Mouse (Mus musculus) kidney, postnatal 0 days (tissue): Measurements from ENCODE around the gene Rasal2. TPM values are rescaled to one million over a fixed set of nuclear protein-coding genes. Genes with fewer than 3 reads are reported as not detected.
A peak's percentile ranks its signal among the peaks of the same experiment; 100 is the strongest.

Source experiments
- ATAC-seq: fragments of 200-750 bp; cut with Nextera tagmentation; replicated peaks from 2 replicates; pipeline ENCODE4 v1.8.0; 2017; ENCODE audit warnings: low read depth, moderate number of reproducible peaks, moderate TSS enrichment, moderate library complexity; ENCODE audit not compliant: low FRiP score
- DNase-seq: peaks from one replicate; pipeline ENCODE4 v3.0.0-alpha.2; 2016; ENCODE audit warnings: low spot score
- H3K27ac ChIP-seq: fragments of 300-500 bp; sonication (generic); 2 replicates; pipeline ENCODE4 v1.5.1; 2014; ENCODE audit warnings: mild to moderate bottlenecking
- H3K27me3 ChIP-seq: fragments of 300-500 bp; sonication (generic); 2 replicates; pipeline ENCODE4 v1.6.1; 2014; ENCODE audit warnings: low read length, mixed read lengths; ENCODE audit not compliant: insufficient read depth
- H3K36me3 ChIP-seq: fragments of 300-500 bp; sonication (generic); 2 replicates; pipeline ENCODE4 v1.6.1; 2014; ENCODE audit warnings: low read length, mixed read lengths; ENCODE audit not compliant: insufficient read depth
- H3K4me1 ChIP-seq: fragments of 300-500 bp; sonication (generic); replicated peaks from 2 replicates; pipeline ENCODE4 v1.6.1; 2014; ENCODE audit warnings: antibody characterized with exemption, low read length, mixed read lengths; ENCODE audit not compliant: insufficient read depth
- H3K4me2 ChIP-seq: fragments of 300-500 bp; sonication (generic); 2 replicates; pipeline ENCODE4 v1.6.1; 2014; ENCODE audit warnings: mild to moderate bottlenecking, low read length, moderate library complexity, mixed read lengths
- H3K4me3 ChIP-seq: fragments of 300-500 bp; sonication (generic); replicated peaks from 2 replicates; pipeline ENCODE4 v1.5.1; 2014; ENCODE audit warnings: low read depth, low read length
- H3K9ac ChIP-seq: fragments of 300-500 bp; sonication (generic); 2 replicates; pipeline ENCODE4 v1.6.1; 2014; ENCODE audit warnings: low read depth, low read length
- H3K9me3 ChIP-seq: fragments of 300-500 bp; sonication (generic); replicated peaks from 2 replicates; pipeline ENCODE4 v1.6.1; 2016; ENCODE audit warnings: low read length, inconsistent platforms, mixed read lengths
- CTCF ChIP-seq: IDR thresholded peaks from 2 replicates; pipeline ENCODE4 v1.5.1; 2016; ENCODE audit warnings: antibody characterized with exemption, low read depth, mild to moderate bottlenecking, moderate library complexity
- WGBS: fragments of 180-500 bp; shearing (Covaris S2); extraction: QIAGEN DNeasy Blood & Tissue Kit; methylation state at CpG from one replicate; pipeline ENCODE4 v1.1.7; 2014; 5-methylcytosine and 5-hydroxymethylcytosine counted together
- polyA plus RNA-seq: library from polyadenylated mRNA; unstranded; fragments of >200 nt; fragmentation: Nextera tagmentation; extraction: Ambion mirVana; gene quantifications from 2 replicates; pipeline ENCODE4 v1.2.1, GENCODE M21; 2015

Gene Rasal2
- polyA plus RNA-seq, 1 experiment from 2014 or later, result 7.5 TPM

GRCm38 (mm10) chr1:157286561-157286960 is 125.8 kb downstream of the Rasal2 start:
- H3K9me3 ChIP-seq, result no peaks in the 10 kb centered on the region
- no peak overlapping the region for H3K4me2 ChIP-seq
- no peak overlapping the region for H3K4me3 ChIP-seq
- no peaks in the 10 kb centered on the region for H3K4me1 ChIP-seq
- no peak overlapping the region for H3K27ac ChIP-seq
- H3K27me3 ChIP-seq, result no peaks in the 10 kb centered on the region
- DNase-seq (peak; percentile 77), ATAC-seq (no peak)
- H3K36me3 ChIP-seq, result no peaks in the 10 kb centered on the region
- H3K9ac ChIP-seq, result no peak overlapping the region
- 11% methylated on average over 4 of the region's 4 CpGs for WGBS
- TF ChIP-seq CTCF, result peak; percentile 71

- no peaks in the 10 kb centered on the region for H3K4me1 ChIP-seq
- H3K27me3 ChIP-seq, result no peaks in the 10 kb centered on the region
- 83% methylated on average over 3 of the region's 3 CpGs for WGBS
- H3K36me3 ChIP-seq, result no peaks in the 10 kb centered on the region
- no peak overlapping the region for H3K4me3 ChIP-seq
- H3K9ac ChIP-seq, result no peak overlapping the region
- H3K4me2 ChIP-seq, result no peak overlapping the region
- no peak for TF ChIP-seq CTCF
- H3K27ac ChIP-seq, result no peak overlapping the region
- ATAC-seq (no peak), DNase-seq (no peak)
- H3K9me3 ChIP-seq, result no peaks in the 10 kb centered on the region
These were observed 127.0 kb downstream of the Rasal2 start for GRCm38 (mm10) chr1:157285366-157285765.

- H3K27me3 ChIP-seq, result no peaks in the 10 kb centered on the region
- no peaks in the 10 kb centered on the region for H3K4me1 ChIP-seq
- TF ChIP-seq CTCF, result peak; percentile 60
- no peak overlapping the region for H3K27ac ChIP-seq
- no peak overlapping the region for H3K4me3 ChIP-seq
- H3K9ac ChIP-seq, result no peak overlapping the region
- H3K4me2 ChIP-seq, result no peak overlapping the region
- no peaks in the 10 kb centered on the region for H3K9me3 ChIP-seq
- ATAC-seq (no peak), DNase-seq (peak; percentile 58)
- no peaks in the 10 kb centered on the region for H3K36me3 ChIP-seq
These were observed 131.6 kb downstream of the Rasal2 start for GRCm38 (mm10) chr1:157280781-157281180.

GRCm38 (mm10) chr1:157275672-157276307 is 136.6 kb downstream of the Rasal2 start:
- Histone ChIP-seq H3K27me3 (no peaks in the 10 kb centered on the region), H3K4me3 (no peak overlapping the region), H3K9me3 (no peaks in the 10 kb centered on the region), H3K4me1 (no peaks in the 10 kb centered on the region), H3K4me2 (no peak overlapping the region), H3K36me3 (no peaks in the 10 kb centered on the region), H3K27ac (no peak overlapping the region), H3K9ac (no peak overlapping the region)
- WGBS, result 84% methylated on average over 4 of the region's 4 CpGs
- ATAC-seq (no peak), DNase-seq (no peak)
- no peak for TF ChIP-seq CTCF

GRCm38 (mm10) chr1:157267894-157268293 is 144.5 kb downstream of the Rasal2 start:
- Histone ChIP-seq H3K27ac (no peak overlapping the region), H3K27me3 (no peaks in the 10 kb centered on the region), H3K4me2 (no peak overlapping the region), H3K9me3 (no peaks in the 10 kb centered on the region), H3K4me1 (no peaks in the 10 kb centered on the region), H3K9ac (no peak overlapping the region), H3K36me3 (no peaks in the 10 kb centered on the region), H3K4me3 (no peak overlapping the region)
- DNase-seq (no peak), ATAC-seq (no peak)
- TF ChIP-seq CTCF, result no peak
- 83% methylated on average over 3 of the region's 3 CpGs for WGBS

GRCm38 (mm10) chr1:157256562-157256961 is 155.8 kb downstream of the Rasal2 start:
- Histone ChIP-seq H3K36me3 (no peaks in the 10 kb centered on the region), H3K27me3 (no peaks in the 10 kb centered on the region), H3K4me2 (no peak overlapping the region), H3K9me3 (no peaks in the 10 kb centered on the region), H3K27ac (no peak overlapping the region), H3K4me3 (no peak overlapping the region), H3K4me1 (no peaks in the 10 kb centered on the region), H3K9ac (no peak overlapping the region)
- ATAC-seq (no peak), DNase-seq (peak; percentile 34)
- WGBS, result 45% methylated on average over 4 of the region's 4 CpGs
- TF ChIP-seq CTCF, result no peak

GRCm38 (mm10) chr1:157255776-157256175 is 156.6 kb downstream of the Rasal2 start:
- WGBS, result 75% methylated on average over 1 of the region's 1 CpGs
- Histone ChIP-seq H3K4me2 (no peak overlapping the region), H3K27ac (no peak overlapping the region), H3K36me3 (no peaks in the 10 kb centered on the region), H3K4me1 (no peaks in the 10 kb centered on the region), H3K27me3 (no peaks in the 10 kb centered on the region), H3K4me3 (no peak overlapping the region), H3K9me3 (no peaks in the 10 kb centered on the region), H3K9ac (no peak overlapping the region)
- DNase-seq (no peak), ATAC-seq (no peak)
- TF ChIP-seq CTCF, result no peak
